Comparison of ENCODE assay signal across 23 mouse cellular contexts in the genomic region with DNA sequence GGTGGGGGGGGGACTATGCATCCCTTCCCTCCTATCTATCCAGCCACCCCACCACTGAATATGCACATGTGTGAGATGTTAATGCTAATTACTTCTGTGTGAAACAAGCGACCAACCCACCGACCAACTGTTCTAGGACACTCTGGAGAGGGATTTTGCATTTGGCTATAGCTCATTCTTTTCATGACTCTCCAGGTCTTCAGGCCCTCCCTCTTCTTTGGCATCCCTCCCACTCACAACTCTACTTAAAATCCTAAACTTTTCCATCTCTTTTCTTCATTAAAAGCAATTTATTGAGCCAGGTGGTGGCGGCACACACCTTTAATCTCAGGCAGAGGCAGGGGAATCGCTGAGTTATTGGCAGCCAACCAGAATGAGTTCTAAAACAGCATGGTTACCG.
"Had no signal": no experiment of that assay in that cellular context is flagged by ENCODE, and none has a peak within 500 bp of the region (broad histone marks: within the 10 kb centered on the region; RNA-seq: fewer than 3 reads in every experiment).

No protein-coding gene starts in this region.

- H3K4me1 ChIP-seq: liver, embryonic 15.5 days; lung, embryonic 15.5 days; stomach, embryonic 15.5 days had no signal

- H3K9ac ChIP-seq: liver, embryonic 12.5 days; liver, embryonic 15.5 days; lung, embryonic 15.5 days; midbrain, embryonic 13.5 days; neural tube, embryonic 13.5 days; stomach, embryonic 15.5 days had no signal

- H3K9me3 ChIP-seq: liver, embryonic 12.5 days; liver, embryonic 15.5 days; lung, embryonic 15.5 days; megakaryocyte, embryonic 14.5 days; midbrain, embryonic 10.5 days; midbrain, embryonic 13.5 days; neural tube, embryonic 13.5 days; stomach, embryonic 15.5 days had no signal

- H3K36me3 ChIP-seq: liver, embryonic 12.5 days; liver, embryonic 15.5 days; lung, embryonic 15.5 days; midbrain, embryonic 10.5 days; midbrain, embryonic 13.5 days; neural tube, embryonic 13.5 days; stomach, embryonic 15.5 days had no signal

- ATAC-seq: intestine, embryonic 16.5 days; liver, embryonic 12.5 days; midbrain, embryonic 13.5 days; midbrain, embryonic 16.5 days had no signal

- DNase-seq: kidney, adult 18-20 months; kidney, adult 9 months; kidney, postnatal 14 days; kidney, postnatal 4 days; liver; lung, adult 18-20 months; lung, postnatal 10 days; lung, postnatal 36 days; retina, postnatal 1 day; thymus, adult 2 months; thymus, postnatal 25 days had no signal

- H3K4me2 ChIP-seq: liver, embryonic 12.5 days; liver, embryonic 15.5 days; lung, embryonic 15.5 days; midbrain, embryonic 13.5 days; neural tube, embryonic 13.5 days; stomach, embryonic 15.5 days had no signal

- H3K27ac ChIP-seq: liver, embryonic 12.5 days; liver, embryonic 15.5 days; lung, embryonic 15.5 days; midbrain, embryonic 13.5 days; neural tube, embryonic 13.5 days; stomach, embryonic 15.5 days had no signal

- H3K4me3 ChIP-seq: left cerebral cortex, adult 2 months; liver, embryonic 12.5 days; liver, embryonic 15.5 days; lung, embryonic 15.5 days; megakaryocyte, embryonic 14.5 days; midbrain, embryonic 10.5 days; midbrain, embryonic 13.5 days; myocyte; neural tube, embryonic 13.5 days; stomach, embryonic 15.5 days had no signal

- H3K27me3 ChIP-seq: liver, embryonic 12.5 days; liver, embryonic 15.5 days; lung, embryonic 15.5 days; megakaryocyte, embryonic 14.5 days; midbrain, embryonic 13.5 days; neural tube, embryonic 13.5 days; stomach, embryonic 15.5 days had no signal
